Mouse (Mus musculus) neural tube, embryonic 11.5 days (tissue): Measurements from ENCODE around the gene Fam78b. TPM values are rescaled to one million over a fixed set of nuclear protein-coding genes. Genes with fewer than 3 reads are reported as not detected.

Source experiments
- ATAC-seq: fragments of 200-750 bp; cut with Nextera tagmentation; 2 replicates; pipeline ENCODE4 v1.8.0; 2017; ENCODE audit warnings: moderate number of reproducible peaks, mild to moderate bottlenecking, moderate TSS enrichment, moderate library complexity; ENCODE audit not compliant: insufficient read depth, low FRiP score, low TSS enrichment
- DNase-seq: peaks from one replicate; pipeline ENCODE4 v3.0.0-alpha.2; 2015; ENCODE audit warnings: low spot score
- H3K27ac ChIP-seq: fragments of 300-500 bp; sonication (generic); 2 replicates; pipeline ENCODE4 v1.5.1; 2014; ENCODE audit warnings: low read depth, mild to moderate bottlenecking, low read length
- H3K27me3 ChIP-seq: fragments of 300-500 bp; sonication (generic); 2 replicates; pipeline ENCODE4 v1.6.1; 2014; ENCODE audit warnings: mild to moderate bottlenecking, low read length, mixed read lengths; ENCODE audit not compliant: control insufficient read depth, insufficient read depth
- H3K36me3 ChIP-seq: fragments of 300-500 bp; sonication (generic); 2 replicates; pipeline ENCODE4 v1.6.1; 2014; ENCODE audit warnings: mild to moderate bottlenecking, low read length, moderate library complexity, mixed read lengths; ENCODE audit not compliant: control insufficient read depth, insufficient read depth
- H3K4me1 ChIP-seq: fragments of 300-500 bp; sonication (generic); 2 replicates; pipeline ENCODE4 v1.6.1; 2014; ENCODE audit warnings: low read length, mixed read lengths; ENCODE audit not compliant: control insufficient read depth, insufficient read depth
- H3K4me2 ChIP-seq: fragments of 300-500 bp; sonication (generic); 2 replicates; pipeline ENCODE4 v1.6.1; 2014; ENCODE audit warnings: low read depth, mild to moderate bottlenecking, moderate library complexity
- H3K4me3 ChIP-seq: fragments of 300-500 bp; sonication (generic); 2 replicates; pipeline ENCODE4 v1.5.1; 2014; ENCODE audit warnings: low read depth, low read length
- H3K9ac ChIP-seq: fragments of 300-500 bp; sonication (generic); 2 replicates; pipeline ENCODE4 v1.6.1; 2014; ENCODE audit warnings: mild to moderate bottlenecking, low read length
- H3K9me3 ChIP-seq: fragments of 300-500 bp; sonication (generic); 2 replicates; pipeline ENCODE4 v1.6.1; 2016; ENCODE audit warnings: low read length; ENCODE audit not compliant: control insufficient read depth
- WGBS: fragments of 180-500 bp; shearing (Covaris S2); extraction: QIAGEN DNeasy Blood & Tissue Kit; methylation state at CpG from one replicate; pipeline ENCODE4 v1.1.7; 2014; 5-methylcytosine and 5-hydroxymethylcytosine counted together
- polyA plus RNA-seq: library from polyadenylated mRNA; unstranded; fragments of >200 nt; fragmentation: Nextera tagmentation; extraction: Ambion mirVana; gene quantifications from 2 replicates; pipeline ENCODE4 v1.2.1, GENCODE M21; 2014

The Fam78b gene
- polyA plus RNA-seq, 1 experiment from 2014 or later = 14.5 TPM

DNA sequence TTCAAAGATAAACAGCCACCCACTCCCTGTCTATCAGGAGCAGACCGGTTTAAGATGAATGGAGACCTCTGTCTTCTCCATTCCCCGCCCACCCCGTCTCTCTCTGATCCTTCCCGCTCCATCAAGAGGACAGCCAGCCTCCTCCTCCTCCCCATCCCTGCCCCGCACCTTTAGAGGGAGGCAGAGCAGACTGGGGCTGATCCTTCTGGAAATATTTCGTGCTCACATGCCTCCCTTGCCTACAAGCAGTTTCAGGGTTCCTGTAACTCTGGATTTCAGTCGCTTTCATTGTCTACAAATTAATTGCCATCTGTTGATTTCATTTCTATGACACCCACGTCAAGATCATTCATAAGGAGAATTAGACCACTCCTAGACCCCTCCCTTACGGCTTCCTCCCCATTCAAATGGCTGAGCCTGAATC lies 20.8 kb downstream of the Fam78b start:
- Histone ChIP-seq H3K27ac (no peak overlapping the region), H3K4me2 (no peak overlapping the region), H3K27me3 (no peaks in the 10 kb centered on the region), H3K9ac (no peak overlapping the region), H3K36me3 (no peaks in the 10 kb centered on the region), H3K4me1 (no peaks in the 10 kb centered on the region), H3K4me3 (no peak overlapping the region), H3K9me3 (no peaks in the 10 kb centered on the region)
- 59% methylated on average over 9 of the region's 9 CpGs for WGBS
- ATAC-seq (no peak), DNase-seq (no peak)

DNA sequence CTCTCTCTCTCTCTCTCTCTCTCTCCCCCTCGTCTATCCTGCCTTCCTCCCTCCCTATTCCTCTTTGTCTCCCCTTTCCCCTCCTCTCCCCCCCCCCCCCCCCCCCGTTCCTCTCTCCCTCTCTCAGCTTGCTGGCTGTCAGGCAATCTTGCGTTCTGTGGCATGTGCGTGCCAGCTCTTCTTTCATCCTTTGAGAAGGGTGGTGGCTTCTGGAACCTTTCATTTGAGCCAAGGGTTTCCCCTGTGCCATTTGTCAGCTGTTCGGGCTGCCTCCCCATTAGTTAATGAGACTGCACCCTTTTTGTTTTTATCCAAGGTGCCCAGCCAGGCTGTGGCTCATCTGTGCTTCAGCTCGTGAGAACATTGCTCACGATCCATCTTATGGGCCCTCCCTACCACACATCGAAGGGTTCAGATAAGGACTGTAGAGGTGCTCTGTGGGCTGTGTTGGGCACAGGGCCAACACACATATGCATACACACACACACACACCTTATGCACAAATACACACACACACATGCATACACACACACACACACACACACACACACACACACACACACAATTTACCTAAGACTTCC lies 21.4 kb downstream of the Fam78b start:
- Histone ChIP-seq H3K4me1 (no peaks in the 10 kb centered on the region), H3K9ac (no peak overlapping the region), H3K36me3 (no peaks in the 10 kb centered on the region), H3K27ac (no peak overlapping the region), H3K4me3 (no peak overlapping the region), H3K9me3 (no peaks in the 10 kb centered on the region), H3K27me3 (no peaks in the 10 kb centered on the region), H3K4me2 (no peak overlapping the region)
- 65% methylated on average over 6 of the region's 8 CpGs for WGBS
- no peak for DNase-seq
- ATAC-seq = no peak

DNA sequence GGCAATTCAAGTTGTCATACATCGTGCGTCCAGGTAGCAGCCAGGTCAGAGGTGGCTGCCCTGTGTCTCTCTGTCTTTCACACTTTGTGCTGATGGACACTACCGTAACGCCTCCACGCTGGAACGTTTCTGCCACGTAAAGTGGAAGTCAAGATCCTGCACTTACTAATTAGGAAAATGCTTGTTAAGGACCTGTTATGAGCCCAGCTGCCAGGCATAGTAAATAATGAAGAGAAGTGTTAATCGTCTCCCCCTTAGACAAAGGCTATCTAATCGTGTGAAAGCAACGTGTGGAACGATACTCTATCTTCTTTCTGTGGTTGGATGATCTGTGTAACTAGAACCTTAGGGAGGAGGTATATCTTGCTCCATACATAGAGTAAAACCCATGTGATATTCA lies 22.6 kb downstream of the Fam78b start:
- Histone ChIP-seq H3K27ac (no peak overlapping the region), H3K9me3 (no peaks in the 10 kb centered on the region), H3K4me2 (no peak overlapping the region), H3K9ac (no peak overlapping the region), H3K27me3 (no peaks in the 10 kb centered on the region), H3K4me3 (no peak overlapping the region), H3K4me1 (no peaks in the 10 kb centered on the region), H3K36me3 (no peaks in the 10 kb centered on the region)
- 91% methylated on average over 11 of the region's 11 CpGs for WGBS
- DNase-seq = no peak
- no peak for ATAC-seq

DNA sequence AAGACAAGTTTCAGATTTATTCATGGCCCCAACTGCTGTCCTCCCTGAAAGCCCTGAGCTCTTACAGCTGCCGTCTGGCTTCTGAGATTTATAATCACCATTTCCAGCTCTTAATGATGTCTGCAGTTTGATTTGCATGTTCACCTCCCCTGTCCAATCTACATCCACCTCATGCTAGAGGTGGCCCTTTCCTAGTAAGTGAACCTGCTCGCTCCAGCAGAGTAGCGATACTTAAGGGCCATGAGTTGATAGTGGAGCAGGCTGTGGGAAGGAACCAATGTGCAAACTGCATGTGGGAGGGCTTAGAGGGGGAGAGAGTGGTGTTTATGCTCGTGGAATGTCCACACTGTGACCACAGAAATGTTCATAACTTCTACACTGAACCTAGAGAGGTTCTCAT lies 23.7 kb downstream of the Fam78b start:
- H3K4me1 ChIP-seq = no peaks in the 10 kb centered on the region
- ATAC-seq (no peak), DNase-seq (no peak)
- H3K27me3 ChIP-seq = no peaks in the 10 kb centered on the region
- no peaks in the 10 kb centered on the region for H3K9me3 ChIP-seq
- H3K4me3 ChIP-seq = no peak overlapping the region
- H3K27ac ChIP-seq = no peak overlapping the region
- WGBS = 67% methylated on average over 4 of the region's 4 CpGs
- no peak overlapping the region for H3K4me2 ChIP-seq
- no peak overlapping the region for H3K9ac ChIP-seq
- no peaks in the 10 kb centered on the region for H3K36me3 ChIP-seq

DNA sequence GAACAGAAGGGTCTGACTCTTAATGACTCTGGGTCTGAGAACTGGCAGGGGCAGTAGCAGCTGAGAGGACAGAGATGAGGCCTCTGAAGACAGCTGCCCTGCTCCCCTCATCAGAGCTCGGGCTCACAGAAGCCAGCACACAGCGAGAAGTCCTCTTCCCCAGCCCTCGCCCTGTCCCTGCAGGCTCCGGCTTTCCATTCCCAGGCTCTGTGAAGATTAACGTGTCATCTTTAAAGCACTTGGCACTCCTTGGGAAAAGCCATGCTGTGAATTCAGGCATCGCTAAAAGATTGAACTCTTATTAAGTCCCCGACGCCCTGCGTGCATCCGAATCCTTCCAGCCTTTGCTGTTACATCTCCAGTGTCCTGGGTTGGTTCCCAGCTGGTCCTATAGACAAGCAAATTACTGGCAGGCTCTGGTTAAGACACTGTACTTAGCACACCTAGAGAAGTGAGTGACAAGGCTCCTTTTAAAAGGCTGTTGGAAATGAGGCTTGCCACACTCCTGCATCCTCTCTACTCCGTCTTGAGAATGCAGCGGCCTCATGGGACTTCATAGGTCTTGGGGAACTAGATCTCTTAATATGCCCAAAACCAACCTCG lies 30.9 kb downstream of the Fam78b start:
- no peak overlapping the region for H3K27ac ChIP-seq

DNA sequence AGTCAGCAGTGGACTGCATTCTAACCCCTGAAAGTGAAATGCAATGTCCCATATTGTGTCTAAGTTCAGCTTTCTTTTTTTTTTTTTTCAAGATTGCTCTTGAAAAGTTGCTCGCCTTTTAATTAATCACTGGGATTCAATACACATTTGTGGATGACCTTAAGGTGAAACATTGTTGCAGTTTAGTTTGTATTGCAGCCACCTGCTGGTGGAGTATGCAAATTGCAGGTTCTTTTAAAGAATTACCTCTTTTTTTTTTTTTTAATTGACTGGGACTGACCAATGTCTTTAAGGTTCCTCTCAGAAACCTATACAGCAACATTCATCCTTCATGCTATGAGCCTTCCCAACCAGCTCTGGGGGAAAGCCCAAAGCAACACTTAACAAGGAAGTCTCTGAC lies 33.2 kb downstream of the Fam78b start:
- Histone ChIP-seq H3K9ac (no peak overlapping the region), H3K4me3 (no peak overlapping the region), H3K27ac (no peak overlapping the region), H3K4me1 (0 out of 2 replicates have a peak, but pooled peaks cover 3% of the 10 kb centered on the region), H3K9me3 (no peaks in the 10 kb centered on the region), H3K36me3 (no peaks in the 10 kb centered on the region), H3K27me3 (no peaks in the 10 kb centered on the region), H3K4me2 (no peak overlapping the region)
- WGBS = 84% methylated on average over 1 of the region's 1 CpGs
- ATAC-seq = no peak
- DNase-seq = no peak

More for the DNA sequence above, 30.9 kb downstream of the Fam78b start:
- DNase-seq = no peak
- Histone ChIP-seq H3K4me1 (0 out of 2 replicates have a peak, but pooled peaks cover 3% of the 10 kb centered on the region), H3K9me3 (no peaks in the 10 kb centered on the region), H3K4me3 (no peak overlapping the region), H3K4me2 (no peak overlapping the region), H3K36me3 (no peaks in the 10 kb centered on the region), H3K27me3 (no peaks in the 10 kb centered on the region), H3K9ac (no peak overlapping the region)
- no peak for ATAC-seq
- 61% methylated on average over 13 of the region's 13 CpGs for WGBS

DNA sequence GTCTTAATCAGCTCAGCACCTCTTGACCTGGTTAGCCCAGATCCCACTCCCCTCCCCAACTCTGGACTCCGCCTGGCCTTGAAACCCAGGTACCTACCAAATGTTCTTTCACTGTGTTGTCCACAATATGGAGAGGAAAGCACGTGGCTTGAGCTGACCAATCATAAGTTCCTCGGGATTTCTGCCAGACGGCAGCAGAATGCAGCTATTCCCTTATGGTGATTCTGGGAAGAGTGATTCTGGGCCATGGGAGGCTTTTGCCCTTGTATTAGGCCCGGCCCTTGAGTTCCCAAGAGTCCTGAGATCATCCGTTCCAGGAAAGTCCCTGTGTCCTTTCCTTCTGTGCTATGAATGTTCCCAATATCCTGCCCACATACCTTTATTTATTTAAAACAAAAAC lies 41.3 kb downstream of the Fam78b start:
- Histone ChIP-seq H3K9me3 (no peaks in the 10 kb centered on the region), H3K4me1 (0 out of 2 replicates have a peak, but pooled peaks cover 2% of the 10 kb centered on the region), H3K27ac (no peak overlapping the region), H3K36me3 (no peaks in the 10 kb centered on the region), H3K9ac (no peak overlapping the region), H3K27me3 (no peaks in the 10 kb centered on the region), H3K4me2 (no peak overlapping the region), H3K4me3 (no peak overlapping the region)
- ATAC-seq (no peak), DNase-seq (no peak)
- WGBS = 89% methylated on average over 6 of the region's 6 CpGs

DNA sequence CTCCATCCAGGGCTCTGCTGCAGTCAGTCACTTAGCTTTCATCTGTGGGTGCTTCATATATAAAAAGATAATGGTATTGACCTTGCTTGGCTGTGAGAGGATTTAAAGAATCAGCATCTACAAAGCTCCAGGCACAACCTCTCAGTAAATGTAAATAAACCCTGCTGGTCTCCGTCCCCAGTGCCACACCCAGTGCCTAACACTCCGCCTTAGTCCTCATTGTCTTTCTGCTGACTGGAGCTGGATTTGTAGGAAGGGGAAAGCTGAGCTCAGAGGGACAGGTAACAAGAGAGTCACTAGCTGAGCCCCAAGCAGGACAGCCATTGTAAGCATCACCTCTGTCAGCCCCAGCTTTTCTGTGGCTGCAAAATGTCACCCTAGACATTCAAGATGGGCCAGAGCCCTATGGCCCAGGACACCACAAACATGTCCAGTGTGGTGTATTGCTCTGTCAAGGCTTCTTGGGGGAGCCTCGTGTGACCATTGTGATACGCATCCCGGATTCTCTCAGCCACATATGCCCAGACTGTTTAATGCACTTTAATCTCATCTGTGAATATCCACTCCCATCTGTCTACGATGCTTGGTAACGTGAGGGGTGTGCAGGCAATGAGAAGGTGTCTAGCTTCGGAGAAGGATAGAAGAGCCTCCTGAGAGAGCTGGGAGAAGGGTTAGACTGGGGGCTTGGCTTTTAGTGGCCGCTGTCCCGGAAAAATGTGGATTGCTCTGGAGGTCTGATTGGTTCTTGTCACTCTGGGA lies 45.1 kb downstream of the Fam78b start:
- H3K9ac ChIP-seq = no peak overlapping the region
- no peak overlapping the region for H3K4me3 ChIP-seq
- no peaks in the 10 kb centered on the region for H3K9me3 ChIP-seq
- WGBS = 57% methylated on average over 10 of the region's 10 CpGs
- no peak for ATAC-seq
- H3K36me3 ChIP-seq = no peaks in the 10 kb centered on the region
- no peak overlapping the region for H3K4me2 ChIP-seq
- H3K4me1 ChIP-seq = 0 out of 2 replicates have a peak, but pooled peaks cover 2% of the 10 kb centered on the region
- DNase-seq = no peak
- H3K27me3 ChIP-seq = no peaks in the 10 kb centered on the region
- H3K27ac ChIP-seq = no peak overlapping the region
